Mouse (Mus musculus): ENCODE measurements around the gene Smim11. TPM values are rescaled to one million over a fixed set of nuclear protein-coding genes. Genes with fewer than 3 reads are reported as not detected.

The Smim11 gene
- polyA plus RNA-seq (2015; fragmentation: Nextera tagmentation; extraction: Ambion mirVana), result 56.0 and 62.3 TPM in 2 replicates

GRCm38 (mm10) chr16:92300649-92301411, at the start of gene Smim11:
Gene Smim11 (plus strand): TSS chr16:92301286.
- peaks cover 3% of the 10 kb centered on the region; the same call in 1 of the 2 replicates for H3K36me3 ChIP-seq (ENCODE audit: control insufficient read depth, insufficient read depth, low read length)
- H3K27me3 ChIP-seq (ENCODE audit: control insufficient read depth, insufficient read depth, low read depth, low read length), result no peaks in the 10 kb centered on the region
- peak within 1 kb of the TSS; percentile 70 for H3K4me3 ChIP-seq (ENCODE audit: low read depth, low read length)
- H3K27ac ChIP-seq (ENCODE audit: low read length), result peak within 1 kb of the TSS; percentile 71
- H3K9me3 ChIP-seq (replicated peaks; ENCODE audit: control insufficient read depth, low read length, poor library complexity, severe bottlenecking), result no peaks in the 10 kb centered on the region
- peak within 1 kb of the TSS; percentile 86 for H3K9ac ChIP-seq (ENCODE audit: low read depth, low read length)
- WGBS, result 7% methylated on average over 32 of the region's 32 CpGs
- peaks cover 11% of the 10 kb centered on the region for H3K4me1 ChIP-seq (ENCODE audit: control insufficient read depth, insufficient read depth, low read length)
- peak; percentile 95 for ATAC-seq
- peak within 1 kb of the TSS; percentile 65 for H3K4me2 ChIP-seq (ENCODE audit: low read length)

GRCm38 (mm10) chr16:92254316-92254715, 46.8 kb upstream of the Smim11 start:
- H3K4me3 ChIP-seq (ENCODE audit: low read depth, low read length), result no peak overlapping the region
- no peaks in the 10 kb centered on the region for H3K4me1 ChIP-seq (ENCODE audit: control insufficient read depth, insufficient read depth, low read length)
- H3K4me2 ChIP-seq (ENCODE audit: low read length), result no peak overlapping the region
- no peaks in the 10 kb centered on the region for H3K9me3 ChIP-seq (replicated peaks; ENCODE audit: control insufficient read depth, low read length, poor library complexity, severe bottlenecking)
- no peak overlapping the region for H3K9ac ChIP-seq (ENCODE audit: low read depth, low read length)
- H3K27me3 ChIP-seq (ENCODE audit: control insufficient read depth, insufficient read depth, low read depth, low read length), result no peaks in the 10 kb centered on the region
- no peak overlapping the region for H3K27ac ChIP-seq (ENCODE audit: low read length)
- ATAC-seq, result no peak
- 78% methylated on average over 3 of the region's 3 CpGs for WGBS
- no peaks in the 10 kb centered on the region for H3K36me3 ChIP-seq (ENCODE audit: control insufficient read depth, insufficient read depth, low read length)

- Histone ChIP-seq H3K27me3 (ENCODE audit: control insufficient read depth, insufficient read depth, low read depth, low read length) (no peaks in the 10 kb centered on the region), H3K4me1 (ENCODE audit: control insufficient read depth, insufficient read depth, low read length) (no peaks in the 10 kb centered on the region), H3K4me2 (ENCODE audit: low read length) (no peak overlapping the region), H3K4me3 (ENCODE audit: low read depth, low read length) (no peak overlapping the region), H3K27ac (ENCODE audit: low read length) (no peak overlapping the region), H3K9ac (ENCODE audit: low read depth, low read length) (no peak overlapping the region), H3K36me3 (ENCODE audit: control insufficient read depth, insufficient read depth, low read length) (no peaks in the 10 kb centered on the region), H3K9me3 (replicated peaks; ENCODE audit: control insufficient read depth, low read length, poor library complexity, severe bottlenecking) (no peaks in the 10 kb centered on the region)
- WGBS, result 80% methylated on average over 12 of the region's 12 CpGs
- no peak for ATAC-seq
Observed at GRCm38 (mm10) chr16:92267861-92268260, 33.2 kb upstream of the Smim11 start.

- H3K36me3 ChIP-seq (ENCODE audit: control insufficient read depth, insufficient read depth, low read length), result no peaks in the 10 kb centered on the region
- H3K9ac ChIP-seq (ENCODE audit: low read depth, low read length), result no peak overlapping the region
- H3K27ac ChIP-seq (ENCODE audit: low read length), result no peak overlapping the region
- 89% methylated on average over 5 of the region's 5 CpGs for WGBS
- ATAC-seq, result no peak
- H3K27me3 ChIP-seq (ENCODE audit: control insufficient read depth, insufficient read depth, low read depth, low read length), result no peaks in the 10 kb centered on the region
- no peaks in the 10 kb centered on the region for H3K9me3 ChIP-seq (replicated peaks; ENCODE audit: control insufficient read depth, low read length, poor library complexity, severe bottlenecking)
- H3K4me2 ChIP-seq (ENCODE audit: low read length), result no peak overlapping the region
- no peaks in the 10 kb centered on the region for H3K4me1 ChIP-seq (ENCODE audit: control insufficient read depth, insufficient read depth, low read length)
- no peak overlapping the region for H3K4me3 ChIP-seq (ENCODE audit: low read depth, low read length)
Observed at GRCm38 (mm10) chr16:92274516-92274915, 26.6 kb upstream of the Smim11 start.

GRCm38 (mm10) chr16:92275526-92275925, 25.6 kb upstream of the Smim11 start:
- Histone ChIP-seq H3K4me2 (ENCODE audit: low read length) (no peak overlapping the region), H3K4me1 (ENCODE audit: control insufficient read depth, insufficient read depth, low read length) (no peaks in the 10 kb centered on the region), H3K4me3 (ENCODE audit: low read depth, low read length) (no peak overlapping the region), H3K36me3 (ENCODE audit: control insufficient read depth, insufficient read depth, low read length) (no peaks in the 10 kb centered on the region), H3K27ac (ENCODE audit: low read length) (no peak overlapping the region), H3K27me3 (ENCODE audit: control insufficient read depth, insufficient read depth, low read depth, low read length) (no peaks in the 10 kb centered on the region), H3K9me3 (replicated peaks; ENCODE audit: control insufficient read depth, low read length, poor library complexity, severe bottlenecking) (no peaks in the 10 kb centered on the region), H3K9ac (ENCODE audit: low read depth, low read length) (no peak overlapping the region)
- 80% methylated on average over 4 of the region's 4 CpGs for WGBS
- ATAC-seq, result no peak

GRCm38 (mm10) chr16:92282671-92283070, 18.4 kb upstream of the Smim11 start:
- no peak for ATAC-seq
- Histone ChIP-seq H3K27me3 (ENCODE audit: control insufficient read depth, insufficient read depth, low read depth, low read length) (no peaks in the 10 kb centered on the region), H3K36me3 (ENCODE audit: control insufficient read depth, insufficient read depth, low read length) (no peaks in the 10 kb centered on the region), H3K9ac (ENCODE audit: low read depth, low read length) (no peak overlapping the region), H3K9me3 (replicated peaks; ENCODE audit: control insufficient read depth, low read length, poor library complexity, severe bottlenecking) (no peaks in the 10 kb centered on the region), H3K4me3 (ENCODE audit: low read depth, low read length) (no peak overlapping the region), H3K4me2 (ENCODE audit: low read length) (no peak overlapping the region), H3K27ac (ENCODE audit: low read length) (no peak overlapping the region), H3K4me1 (ENCODE audit: control insufficient read depth, insufficient read depth, low read length) (no peaks in the 10 kb centered on the region)
- WGBS, result 85% methylated on average over 5 of the region's 5 CpGs

- ATAC-seq, result no peak
- Histone ChIP-seq H3K9me3 (replicated peaks; ENCODE audit: control insufficient read depth, low read length, poor library complexity, severe bottlenecking) (no peaks in the 10 kb centered on the region), H3K27me3 (ENCODE audit: control insufficient read depth, insufficient read depth, low read depth, low read length) (no peaks in the 10 kb centered on the region), H3K27ac (ENCODE audit: low read length) (no peak overlapping the region), H3K4me2 (ENCODE audit: low read length) (no peak overlapping the region), H3K9ac (ENCODE audit: low read depth, low read length) (no peak overlapping the region), H3K4me1 (ENCODE audit: control insufficient read depth, insufficient read depth, low read length) (no peaks in the 10 kb centered on the region), H3K36me3 (ENCODE audit: control insufficient read depth, insufficient read depth, low read length) (no peaks in the 10 kb centered on the region), H3K4me3 (ENCODE audit: low read depth, low read length) (no peak overlapping the region)
- WGBS, result 69% methylated on average over 10 of the region's 10 CpGs
Observed at GRCm38 (mm10) chr16:92285068-92285467, 16.0 kb upstream of the Smim11 start.

GRCm38 (mm10) chr16:92286609-92287008, 14.5 kb upstream of the Smim11 start:
- no peak overlapping the region for H3K9ac ChIP-seq (ENCODE audit: low read depth, low read length)
- H3K4me2 ChIP-seq (ENCODE audit: low read length), result no peak overlapping the region
- no peaks in the 10 kb centered on the region for H3K36me3 ChIP-seq (ENCODE audit: control insufficient read depth, insufficient read depth, low read length)
- ATAC-seq, result no peak
- WGBS, result 11% methylated on average over 7 of the region's 7 CpGs
- H3K27ac ChIP-seq (ENCODE audit: low read length), result no peak overlapping the region
- no peaks in the 10 kb centered on the region for H3K27me3 ChIP-seq (ENCODE audit: control insufficient read depth, insufficient read depth, low read depth, low read length)
- no peaks in the 10 kb centered on the region for H3K9me3 ChIP-seq (replicated peaks; ENCODE audit: control insufficient read depth, low read length, poor library complexity, severe bottlenecking)
- no peak overlapping the region for H3K4me3 ChIP-seq (ENCODE audit: low read depth, low read length)
- no peaks in the 10 kb centered on the region for H3K4me1 ChIP-seq (ENCODE audit: control insufficient read depth, insufficient read depth, low read length)

- ATAC-seq, result no peak; the same call in 1 of the 2 replicates
Observed at GRCm38 (mm10) chr16:92288778-92289177, 12.3 kb upstream of the Smim11 start.

More at GRCm38 (mm10) chr16:92288778-92289177, 12.3 kb upstream of the Smim11 start:
- no peak overlapping the region for H3K9ac ChIP-seq (ENCODE audit: low read depth, low read length)
- H3K36me3 ChIP-seq (ENCODE audit: control insufficient read depth, insufficient read depth, low read length), result no peaks in the 10 kb centered on the region
- H3K4me2 ChIP-seq (ENCODE audit: low read length), result no peak overlapping the region
- H3K27me3 ChIP-seq (ENCODE audit: control insufficient read depth, insufficient read depth, low read depth, low read length), result no peaks in the 10 kb centered on the region
- no peak overlapping the region for H3K27ac ChIP-seq (ENCODE audit: low read length)
- H3K4me1 ChIP-seq (ENCODE audit: control insufficient read depth, insufficient read depth, low read length), result no peaks in the 10 kb centered on the region
- WGBS, result 86% methylated on average over 9 of the region's 9 CpGs
- H3K4me3 ChIP-seq (ENCODE audit: low read depth, low read length), result no peak overlapping the region
- no peaks in the 10 kb centered on the region for H3K9me3 ChIP-seq (replicated peaks; ENCODE audit: control insufficient read depth, low read length, poor library complexity, severe bottlenecking)

All from midbrain, embryonic 16.5 days (tissue).